In genomic region chr2:166353447-166354111, GRCm38 (mm10) we compare ENCODE assay signal across 8 mouse cellular contexts.
DNase-seq lines count a peak whose midpoint lies in the region; ATAC-seq and TF ChIP-seq lines count a peak whose summit lies in the region.

No protein-coding gene starts in this region.

- H3K36me3 ChIP-seq in liver, embryonic 16.5 days (ENCODE audit: control insufficient read depth, insufficient read depth), result no peaks in the 10 kb centered on the region
- no peaks in the 10 kb centered on the region for H3K36me3 ChIP-seq in forebrain, postnatal 0 days (ENCODE audit: insufficient read depth)
- H3K36me3 ChIP-seq in hindbrain, postnatal 0 days (ENCODE audit: insufficient read depth, low read length), result no peaks in the 10 kb centered on the region

- intact Hi-C loops in left cerebral cortex, adult 2 months (cut with DNase I), result no loop called here

- no peaks in the 10 kb centered on the region for H3K4me1 ChIP-seq in liver, embryonic 16.5 days (ENCODE audit: control insufficient read depth, low read depth, low read length)
- H3K4me1 ChIP-seq in forebrain, postnatal 0 days (ENCODE audit: insufficient read depth), result peaks cover 5% of the 10 kb centered on the region; the same call in 1 of the 2 replicates
- H3K4me1 ChIP-seq in hindbrain, postnatal 0 days (ENCODE audit: insufficient read depth, low read length), result peaks cover 8% of the 10 kb centered on the region; the same call in 1 of the 2 replicates

- H3K27me3 ChIP-seq in liver, embryonic 16.5 days (ENCODE audit: control insufficient read depth, insufficient read depth, low read depth, low read length), result no peaks in the 10 kb centered on the region
- peaks cover 23% of the 10 kb centered on the region for H3K27me3 ChIP-seq in forebrain, postnatal 0 days (ENCODE audit: insufficient read depth, low read length)
- H3K27me3 ChIP-seq in hindbrain, postnatal 0 days (ENCODE audit: insufficient read depth, low read length), result peaks cover 7% of the 10 kb centered on the region; the same call in 1 of the 2 replicates

- WGBS in liver, embryonic 16.5 days (ENCODE audit: insufficient replicate concordance), result 41% methylated on average over 12 of the region's 12 CpGs
- WGBS in forebrain, postnatal 0 days, result 41% methylated on average over 12 of the region's 12 CpGs
- WGBS in hindbrain, postnatal 0 days, result 22% methylated on average over 12 of the region's 12 CpGs

- TF ChIP-seq CTCF in forebrain, postnatal 0 days (IDR thresholded peaks at IDR 0.05; ENCODE audit: low read depth), result no peak
- no peak for TF ChIP-seq CTCF in hindbrain, postnatal 0 days (IDR thresholded peaks at IDR 0.05; ENCODE audit: low read depth)
- no peak for TF ChIP-seq CTCF in left cerebral cortex, adult 2 months (IDR thresholded peaks at IDR 0.05)

- DNase-seq in liver, result no peak
- DNase-seq in forebrain, postnatal 0 days, result peak; percentile 58
- peak; percentile 74 for DNase-seq in hindbrain, postnatal 0 days (ENCODE audit: low spot score)
- peak; percentile 49 to 60 for DNase-seq in lung, postnatal 4 days
- DNase-seq in testis, postnatal 10 days (ENCODE audit: low spot score), result no peak
- DNase-seq in left cerebral cortex, adult 2 months (ENCODE audit: extremely low spot score in 1 of 2, low spot score in 2 of 2), result no peak

- no peak overlapping the region for H3K4me3 ChIP-seq in liver, embryonic 16.5 days (ENCODE audit: low read depth, low read length)
- no peak overlapping the region for H3K4me3 ChIP-seq in forebrain, postnatal 0 days (ENCODE audit: low read depth, low read length)
- H3K4me3 ChIP-seq in hindbrain, postnatal 0 days (ENCODE audit: low read length), result no peak overlapping the region
- no peak overlapping the region for H3K4me3 ChIP-seq in left cerebral cortex, adult 2 months

- H3K27ac ChIP-seq in liver, embryonic 16.5 days (ENCODE audit: low read length), result no peak overlapping the region
- peak overlapping the region; percentile 35; the same call in 1 of the 2 replicates for H3K27ac ChIP-seq in forebrain, postnatal 0 days (ENCODE audit: low read depth, low read length)
- no peak overlapping the region for H3K27ac ChIP-seq in hindbrain, postnatal 0 days
- no peak overlapping the region for H3K27ac ChIP-seq in left cerebral cortex, adult 2 months

- no peak overlapping the region for H3K9ac ChIP-seq in liver, embryonic 16.5 days (ENCODE audit: low read depth, low read length)
- H3K9ac ChIP-seq in forebrain, postnatal 0 days, result no peak overlapping the region
- H3K9ac ChIP-seq in hindbrain, postnatal 0 days (replicated peaks; ENCODE audit: low read length), result no peak overlapping the region

- H3K9me3 ChIP-seq in liver, embryonic 16.5 days (replicated peaks; ENCODE audit: control insufficient read depth, low read length), result no peaks in the 10 kb centered on the region
- H3K9me3 ChIP-seq in forebrain, postnatal 0 days (ENCODE audit: low read length), result no peaks in the 10 kb centered on the region
- H3K9me3 ChIP-seq in hindbrain, postnatal 0 days (ENCODE audit: low read length), result no peaks in the 10 kb centered on the region

- H3K4me2 ChIP-seq in liver, embryonic 16.5 days (ENCODE audit: low read depth, low read length), result no peak overlapping the region
- no peak overlapping the region for H3K4me2 ChIP-seq in forebrain, postnatal 0 days (ENCODE audit: low read depth)
- no peak overlapping the region for H3K4me2 ChIP-seq in hindbrain, postnatal 0 days (ENCODE audit: low read depth, low read length)

- 0 out of 2 replicates have a peak, but pooled peaks have one; percentile 24 for ATAC-seq in liver, embryonic 16.5 days (ENCODE audit: low read depth)
- ATAC-seq in forebrain, postnatal 0 days, result peak; percentile 74
- peak; percentile 76 for ATAC-seq in hindbrain, postnatal 0 days
- no peak for ATAC-seq in megakaryocyte, adult 5-6 weeks (ENCODE audit: poor library complexity, severe bottlenecking)

Comparison
In these comparisons a context has a peak if more than half of its experiments do, and no peak if none do; other contexts are left out.
1. DNase-seq: peak in forebrain, postnatal 0 days (single experiment), hindbrain, postnatal 0 days (single experiment) and lung, postnatal 4 days (2 of 2); none in liver (single experiment), testis, postnatal 10 days (single experiment) and left cerebral cortex, adult 2 months (0 of 2).